ENCODE assay signal across 34 mouse cellular contexts in genomic region chr16:48719679-48720078, GRCm38 (mm10). TPM values are rescaled to one million over a fixed set of nuclear protein-coding genes. Genes with fewer than 3 reads are reported as not detected.
DNase-seq lines count a peak whose midpoint lies in the region; ATAC-seq and TF ChIP-seq lines count a peak whose summit lies in the region.
"Had no signal": no experiment of that assay in that cellular context is flagged by ENCODE, and none has a peak within 500 bp of the region (broad histone marks: within the 10 kb centered on the region; RNA-seq: fewer than 3 reads in every experiment).

No protein-coding gene starts in this region.

- H3K36me3 ChIP-seq in lung, embryonic 14.5 days (ENCODE audit: insufficient read depth): no peaks in the 10 kb centered on the region
- H3K36me3 ChIP-seq: forebrain, embryonic 10.5 days had no signal

- H3K9ac ChIP-seq in lung, embryonic 14.5 days: no peak overlapping the region
- H3K9ac ChIP-seq: forebrain, embryonic 13.5 days; hindbrain, embryonic 14.5 days had no signal

- no peak overlapping the region for H3K4me3 ChIP-seq in lung, embryonic 14.5 days (ENCODE audit: low read depth, low read length)
- H3K4me3 ChIP-seq: forebrain, embryonic 10.5 days; forebrain, embryonic 13.5 days; gastrocnemius, adult 2 months had no signal

- DNase-seq in heart, postnatal 10 days: peak; percentile 2 to 3
- DNase-seq in heart, postnatal 36 days: no peak
- peak; percentile 17 for DNase-seq in lung, embryonic 14.5 days
- no peak for DNase-seq in lung, postnatal 14 days
- DNase-seq in lung, postnatal 10 days: peak; percentile 3
- DNase-seq in lung, postnatal 25 days (ENCODE audit: low spot score): no peak
- DNase-seq: adrenal gland, postnatal 10 days; adrenal gland, postnatal 36 days; cerebellum, adult 18-20 months; cerebellum, adult 9-11 months; cerebellum, postnatal 25 days; gastrocnemius, adult 2 months; gastrocnemius, postnatal 14 days; heart, adult 11 months; heart, postnatal 4 days had no signal

- no peak for ATAC-seq in lung, embryonic 14.5 days (ENCODE audit: insufficient read depth)
- ATAC-seq in frontal cortex, adult (ENCODE audit: low TSS enrichment): no peak
- ATAC-seq: activated CD4-positive, CD25-positive, alpha-beta regulatory T cell, adult 4 months; CD4-positive, CD25-positive, alpha-beta regulatory T cell, adult 4 months; hindbrain, postnatal 0 days; inflammation-experienced regulatory T-cells, adult 6 months had no signal

- H3K4me2 ChIP-seq in lung, embryonic 14.5 days: no peak overlapping the region
- H3K4me2 ChIP-seq: forebrain, embryonic 13.5 days; heart, embryonic 11.5 days; hindbrain, embryonic 14.5 days had no signal

- H3K27ac ChIP-seq in lung, embryonic 14.5 days (ENCODE audit: low read depth): no peak overlapping the region
- H3K27ac ChIP-seq: forebrain, embryonic 10.5 days; forebrain, embryonic 13.5 days; gastrocnemius, adult 2 months; hindbrain, embryonic 14.5 days; hindbrain, postnatal 0 days had no signal

- intact Hi-C loops in heart, postnatal 10 days (cut with DNase I): no loop called here
- intact Hi-C loops in heart, postnatal 36 days (cut with DNase I): no loop called here

- 55% methylated on average over 3 of the region's 3 CpGs for whole genome bisulfite sequencing in lung, embryonic 14.5 days

- no peaks in the 10 kb centered on the region for H3K27me3 ChIP-seq in lung, embryonic 14.5 days (ENCODE audit: insufficient read depth, low read length)
- H3K27me3 ChIP-seq: forebrain, embryonic 13.5 days had no signal

- no peaks in the 10 kb centered on the region for H3K4me1 ChIP-seq in lung, embryonic 14.5 days (ENCODE audit: insufficient read depth)
- H3K4me1 ChIP-seq: forebrain, embryonic 10.5 days; forebrain, embryonic 13.5 days had no signal

- no peaks in the 10 kb centered on the region for H3K9me3 ChIP-seq in lung, embryonic 14.5 days (ENCODE audit: low read depth, low read length)
- H3K9me3 ChIP-seq: forebrain, embryonic 10.5 days; forebrain, embryonic 13.5 days had no signal

- no peak for TF ChIP-seq CTCF in lung, embryonic 14.5 days (IDR thresholded peaks at IDR 0.05; ENCODE audit: low read depth)

RNA-seq across cellular contexts. Expression of gene Trat1, which starts 52.1 kb away (rescaled TPM):
- total RNA-seq in heart, postnatal 10 days (2021): under 1 TPM in 1 of 2 experiments, not detected in 1; 0.45 TPM
- not detected for total RNA-seq in heart, postnatal 36 days (2021)
- polyA plus RNA-seq in lung, embryonic 14.5 days (2014; fragmentation: Nextera tagmentation; extraction: Ambion mirVana): not detected in 2 replicates
- total RNA-seq: adrenal gland, adult 18-20 months; adrenal gland, postnatal 36 days; ES-E14; gastrocnemius, adult 2 months; gastrocnemius, postnatal 14 days; gastrocnemius, postnatal 4 days; heart, adult 8-10 months; heart, postnatal 4 days had no signal
- polyA plus RNA-seq: C2C12; embryonic facial prominence, embryonic 11.5 days; forebrain, embryonic 10.5 days; forebrain, embryonic 13.5 days; forebrain, embryonic 16.5 days; heart, embryonic 14.5 days; heart, postnatal 0 days; hindbrain, embryonic 11.5 days; hindbrain, postnatal 0 days had no signal

Comparison
In these comparisons a context has a peak if more than half of its experiments do, and no peak if none do; other contexts are left out.
1. DNase-seq: peak in heart, postnatal 10 days (2 of 2), lung, embryonic 14.5 days (single experiment) and lung, postnatal 10 days (single experiment); none in heart, postnatal 36 days (0 of 2), lung, postnatal 14 days (single experiment) and lung, postnatal 25 days (single experiment).